Mouse (Mus musculus) thymus, postnatal 4 days (tissue): ENCODE data around the gene Prnp.

ENCODE experiments used
- DNase-seq: peaks from one replicate; pipeline ENCODE4 v3.0.0; 2021

Prnp gene

DNA sequence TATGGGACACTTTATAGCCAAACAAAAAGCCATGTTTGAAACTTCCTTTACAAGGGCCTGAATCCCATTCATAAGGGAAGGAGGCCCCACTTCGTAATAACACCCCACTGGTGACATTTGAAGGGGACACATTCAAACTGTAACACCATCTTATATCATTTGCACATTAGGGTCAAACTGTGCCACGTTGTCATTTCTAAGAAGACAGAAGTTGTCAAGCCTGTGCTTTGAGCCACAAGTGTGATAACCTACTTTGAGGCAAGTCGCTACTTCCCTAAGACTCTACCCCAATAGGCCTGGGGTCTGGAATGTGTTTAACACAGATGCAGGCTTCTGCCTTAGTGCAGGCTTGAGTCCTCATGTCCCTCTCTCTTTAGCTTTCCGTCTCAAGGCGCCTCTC is 2.4 kb upstream of the Prnp start:
- no peak for DNase-seq

DNA sequence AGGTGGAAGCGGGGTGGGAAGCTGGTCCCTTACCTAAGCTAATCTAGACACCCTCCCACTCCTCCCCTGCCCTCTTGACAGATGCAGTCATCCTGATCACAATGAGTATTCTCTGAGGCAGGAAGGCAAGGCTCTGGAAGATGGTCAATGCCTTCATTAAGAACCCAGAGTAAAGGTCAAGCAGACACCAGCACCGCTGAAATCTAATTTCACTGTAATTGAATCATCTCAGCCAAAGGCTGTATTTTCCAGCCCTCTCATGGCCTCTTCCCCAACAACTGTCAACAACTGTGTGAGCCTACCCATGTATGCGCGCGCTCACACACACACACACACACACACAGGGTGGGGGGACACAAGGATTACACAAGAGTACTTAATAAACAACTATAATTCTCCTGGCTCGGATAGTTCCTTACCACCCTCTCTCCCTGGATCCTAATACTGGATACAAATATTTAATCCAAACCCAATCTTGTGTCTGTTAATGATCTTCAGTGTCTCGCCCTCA is 1.3 kb upstream of the Prnp start:
- no peak for DNase-seq

DNA sequence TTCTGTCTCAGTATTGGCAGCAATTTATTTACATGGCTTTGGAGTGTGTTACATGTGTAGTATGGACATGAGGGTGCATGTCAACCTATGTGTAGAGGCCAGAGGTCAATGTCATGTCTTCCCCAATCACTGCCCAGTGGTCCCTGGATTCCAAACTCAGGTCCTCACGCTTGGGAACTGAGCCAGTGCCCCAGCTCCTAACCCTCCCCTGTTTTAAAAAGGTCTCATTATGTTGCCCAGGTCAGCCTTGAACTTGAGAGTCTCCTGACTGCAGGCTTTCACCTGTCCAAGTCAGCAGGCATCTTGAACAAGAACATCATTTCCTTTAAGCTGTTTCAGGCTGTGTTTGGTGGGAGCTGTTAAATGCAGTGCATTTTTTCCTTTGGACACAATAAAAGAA is 822 bp upstream of the Prnp start:
- no peak for DNase-seq

DNA sequence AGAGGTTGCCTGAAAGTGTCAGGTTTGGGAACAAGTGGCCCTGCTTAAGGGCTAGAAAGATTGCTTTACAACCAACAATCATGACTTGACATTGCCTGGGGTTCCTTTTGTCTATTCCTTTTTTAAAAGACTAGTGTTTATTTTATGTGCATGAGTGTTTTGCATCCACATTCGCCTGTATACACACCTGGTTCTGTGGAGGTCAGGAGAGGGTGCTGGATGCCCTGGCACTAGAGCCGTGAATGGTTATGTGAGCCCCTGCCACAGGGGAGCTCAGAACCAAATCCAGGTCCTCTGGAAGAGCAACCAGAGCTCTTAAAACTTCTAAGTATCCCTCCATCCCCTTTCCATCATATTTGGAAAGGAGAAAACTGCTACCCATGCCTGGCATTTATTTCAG is 1.1 kb downstream of the Prnp start:
- no peak for DNase-seq

DNA sequence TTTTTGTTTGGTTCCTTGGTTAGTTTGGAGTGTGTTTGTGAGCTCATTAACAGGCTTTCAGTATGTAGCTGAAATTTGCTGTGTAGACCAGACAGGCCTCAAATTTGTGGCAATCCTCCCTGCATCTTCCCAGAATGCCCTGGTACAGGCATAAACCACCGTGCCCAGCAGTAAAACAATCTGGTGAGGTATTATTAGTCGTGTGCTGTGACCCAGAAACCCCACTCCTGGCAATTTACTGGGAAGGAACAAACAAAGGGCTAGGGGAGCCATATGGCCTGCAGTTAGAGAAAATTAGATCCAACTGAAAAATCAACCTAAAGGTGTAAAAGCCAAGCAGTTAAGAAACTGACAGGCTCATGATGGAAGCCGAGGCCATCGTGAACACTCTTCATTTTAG is 1.6 kb downstream of the Prnp start:
- no peak for DNase-seq

DNA sequence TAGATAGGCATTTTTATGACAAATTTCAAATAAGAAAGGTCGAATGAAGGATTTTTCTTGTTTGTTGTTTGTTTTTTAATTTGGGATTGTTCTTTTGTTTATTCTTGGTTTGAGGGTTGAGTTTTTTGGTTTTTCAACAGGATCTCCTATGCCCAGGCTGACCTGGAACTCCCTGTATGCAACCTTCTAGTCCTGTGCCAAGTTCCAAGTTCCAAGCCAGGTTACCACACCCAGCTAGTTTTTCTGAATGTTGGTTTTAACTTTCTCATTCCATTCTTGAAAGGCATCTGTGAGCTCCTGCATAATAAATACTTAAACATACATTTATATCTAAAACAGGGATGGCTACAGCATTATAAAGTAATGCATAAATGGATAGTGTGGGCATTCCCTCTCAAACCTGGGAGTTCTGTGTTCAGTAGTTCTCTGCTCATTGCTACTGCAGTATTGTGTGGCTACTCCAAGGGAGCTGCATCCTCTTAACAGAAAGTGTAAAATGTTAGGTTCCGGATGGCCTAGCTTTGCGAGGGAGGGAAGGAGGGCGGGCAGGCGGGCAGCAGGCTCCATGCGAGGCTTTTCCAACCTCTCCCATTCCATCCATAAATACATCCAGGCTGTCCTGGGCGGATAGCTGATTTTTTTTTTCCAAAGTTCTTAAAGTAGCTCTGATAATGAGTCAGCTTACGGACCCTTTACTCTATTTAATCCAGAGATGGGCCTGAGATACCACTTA is 3.0 kb downstream of the Prnp start:
- DNase-seq: no peak

DNA sequence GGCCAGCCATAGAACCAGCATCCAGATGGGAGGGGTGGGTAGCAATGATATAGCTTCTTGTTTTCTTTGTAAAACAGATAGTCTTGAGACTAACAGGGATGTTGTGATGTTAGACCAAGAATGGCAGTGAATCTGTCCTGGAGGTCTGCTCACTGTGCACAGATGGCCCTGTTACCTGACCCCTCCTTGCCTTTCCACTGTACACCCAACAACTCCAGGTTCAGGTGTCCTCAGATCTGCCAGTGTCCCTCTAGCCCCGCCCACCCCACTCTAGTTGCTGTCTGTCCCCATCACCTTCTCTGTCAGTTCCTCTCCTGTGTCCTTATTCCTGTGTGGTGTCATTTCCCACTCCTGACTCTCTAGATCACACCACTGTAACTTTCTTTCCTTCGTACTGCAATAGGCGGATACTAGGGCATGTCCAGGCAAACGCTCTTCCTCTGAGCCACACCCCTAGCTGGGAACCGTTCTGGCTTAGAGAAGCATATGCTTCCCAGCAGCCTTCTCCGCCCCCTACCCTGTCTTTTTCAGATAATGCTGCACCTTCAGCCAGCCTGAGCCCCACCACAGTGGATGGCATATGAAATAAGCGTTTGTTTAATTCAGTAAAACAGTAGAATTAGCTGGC is 22.7 kb downstream of the Prnp start:
- DNase-seq: no peak

DNA sequence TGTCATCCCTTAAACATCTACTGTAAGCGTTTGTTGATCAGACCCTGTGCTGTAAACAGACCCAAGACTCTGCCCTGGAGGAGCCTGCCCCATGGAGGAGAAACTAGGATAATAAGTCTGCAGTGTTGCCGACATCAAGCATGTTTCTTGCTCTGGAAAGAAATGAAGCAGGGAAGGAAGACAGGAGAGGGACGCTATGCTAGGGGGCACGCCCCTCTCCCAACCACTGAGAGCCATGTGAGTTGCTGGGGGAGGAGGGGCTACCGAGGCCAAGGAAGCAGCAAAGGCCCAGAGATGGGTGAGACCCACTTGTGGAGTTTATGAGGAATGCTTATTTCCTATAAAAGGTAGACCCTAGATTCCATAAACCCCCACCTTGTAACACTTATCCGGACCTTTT is 23.3 kb downstream of the Prnp start:
- no peak for DNase-seq

DNA sequence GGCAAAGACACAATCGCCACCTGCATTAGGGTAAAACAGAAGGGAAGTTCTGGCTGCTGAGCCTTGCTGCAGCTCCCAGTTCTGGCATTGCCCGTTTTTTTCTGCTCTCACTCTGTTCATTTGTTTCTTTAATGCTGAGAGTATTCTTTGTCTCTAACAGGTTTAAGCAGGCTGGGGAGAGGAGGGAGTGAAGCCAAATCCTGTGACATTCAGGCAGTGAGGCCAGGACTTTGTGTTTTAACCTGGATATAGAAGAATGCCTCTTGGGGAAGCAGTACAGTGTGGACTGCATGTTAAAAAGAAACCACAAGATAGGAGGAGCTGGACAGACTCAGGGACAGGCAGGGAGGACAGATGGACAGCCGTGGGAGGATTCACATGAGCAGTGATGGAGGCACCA is 23.9 kb downstream of the Prnp start:
- no peak for DNase-seq

DNA sequence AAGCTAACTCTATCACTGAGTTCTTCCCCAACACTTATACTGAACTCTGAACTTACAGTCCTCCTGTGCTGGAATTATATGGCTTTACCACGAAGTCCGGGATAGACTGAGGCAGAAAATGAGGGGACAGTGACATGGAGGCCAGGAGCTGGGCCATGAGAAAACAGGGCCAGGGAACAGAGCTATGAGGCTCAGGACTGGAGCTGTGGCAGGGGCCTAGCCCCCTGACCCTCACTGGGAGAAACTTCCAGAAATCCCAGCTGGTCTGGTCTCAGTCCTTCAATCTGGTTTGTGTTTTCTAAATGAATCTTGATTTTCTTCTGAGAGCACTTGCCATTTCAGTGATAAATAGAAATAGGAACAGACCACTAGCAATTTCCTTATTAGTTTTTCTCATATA is 24.5 kb downstream of the Prnp start:
- DNase-seq: no peak

DNA sequence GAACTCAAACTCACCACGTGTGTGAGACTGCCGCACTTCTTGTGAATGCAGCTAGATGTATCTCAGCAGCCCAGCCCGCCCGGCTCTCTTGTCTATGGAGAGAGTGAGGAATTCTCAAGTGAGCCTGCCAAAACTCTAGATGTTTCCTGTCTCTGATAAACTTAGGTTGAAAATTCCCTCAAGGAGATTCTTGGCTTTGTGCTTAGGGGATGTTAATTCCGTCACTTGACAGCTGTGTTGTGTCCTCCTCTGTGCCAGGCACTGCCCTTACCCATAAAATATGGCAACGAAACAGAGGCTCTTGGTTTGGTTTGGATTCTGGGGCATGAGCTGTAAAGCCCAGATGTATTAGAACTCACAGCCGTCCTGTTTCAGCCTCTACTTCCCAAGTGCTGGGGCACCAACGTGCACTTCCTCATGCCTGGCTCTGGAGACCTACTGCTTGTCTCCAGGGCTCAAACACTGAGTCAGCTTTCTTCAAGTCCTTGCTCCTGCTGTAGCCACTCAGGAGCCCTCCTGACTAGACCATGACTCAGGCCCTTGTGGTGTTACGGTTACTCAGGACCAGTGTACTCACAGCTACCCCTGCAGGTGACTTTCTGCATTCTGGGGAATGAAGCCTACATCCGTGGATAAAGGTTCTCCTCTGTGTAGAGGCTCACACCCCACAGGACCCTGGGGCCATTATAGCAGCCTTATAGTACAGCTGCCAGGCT is 25.8 kb downstream of the Prnp start:
- peak; percentile 48 for DNase-seq

DNA sequence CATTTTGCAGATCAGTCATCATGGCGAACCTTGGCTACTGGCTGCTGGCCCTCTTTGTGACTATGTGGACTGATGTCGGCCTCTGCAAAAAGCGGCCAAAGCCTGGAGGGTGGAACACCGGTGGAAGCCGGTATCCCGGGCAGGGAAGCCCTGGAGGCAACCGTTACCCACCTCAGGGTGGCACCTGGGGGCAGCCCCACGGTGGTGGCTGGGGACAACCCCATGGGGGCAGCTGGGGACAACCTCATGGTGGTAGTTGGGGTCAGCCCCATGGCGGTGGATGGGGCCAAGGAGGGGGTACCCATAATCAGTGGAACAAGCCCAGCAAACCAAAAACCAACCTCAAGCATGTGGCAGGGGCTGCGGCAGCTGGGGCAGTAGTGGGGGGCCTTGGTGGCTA is 26.7 kb downstream of the Prnp start:
- no peak for DNase-seq

DNA sequence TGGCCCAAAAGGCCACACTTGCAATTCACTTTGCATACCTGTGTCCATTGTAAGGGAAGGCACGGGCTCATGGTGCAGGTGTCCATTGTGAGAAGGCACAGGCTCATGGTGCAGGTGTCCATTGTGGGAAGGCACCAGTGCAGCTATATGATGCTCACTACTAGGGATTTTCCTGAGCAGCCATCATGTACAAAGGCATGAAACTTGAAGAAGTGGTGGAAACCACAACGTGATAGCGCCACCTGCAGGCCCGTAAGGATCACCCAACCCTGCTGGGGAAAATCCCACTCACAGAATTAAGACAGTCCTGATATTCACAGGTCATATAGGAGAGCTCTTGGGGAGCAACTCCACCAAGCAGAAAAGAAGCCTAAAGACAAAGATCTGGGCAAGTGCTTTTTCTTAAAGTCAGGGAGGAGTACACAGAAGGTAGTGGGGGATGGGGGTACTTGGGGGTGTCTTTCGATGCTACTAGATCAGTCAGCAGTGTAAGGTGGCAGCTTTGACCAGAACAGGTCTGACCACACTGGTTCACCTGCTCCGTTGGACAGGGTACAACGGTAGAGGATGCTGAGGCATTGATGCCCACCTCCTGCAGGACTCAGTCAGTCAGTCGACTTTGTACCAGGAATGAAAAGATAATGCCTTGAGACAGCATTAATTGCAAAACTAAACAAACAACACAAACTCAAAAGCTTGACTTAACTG is 29.8 kb downstream of the Prnp start:
- peak; percentile 68 for DNase-seq

DNA sequence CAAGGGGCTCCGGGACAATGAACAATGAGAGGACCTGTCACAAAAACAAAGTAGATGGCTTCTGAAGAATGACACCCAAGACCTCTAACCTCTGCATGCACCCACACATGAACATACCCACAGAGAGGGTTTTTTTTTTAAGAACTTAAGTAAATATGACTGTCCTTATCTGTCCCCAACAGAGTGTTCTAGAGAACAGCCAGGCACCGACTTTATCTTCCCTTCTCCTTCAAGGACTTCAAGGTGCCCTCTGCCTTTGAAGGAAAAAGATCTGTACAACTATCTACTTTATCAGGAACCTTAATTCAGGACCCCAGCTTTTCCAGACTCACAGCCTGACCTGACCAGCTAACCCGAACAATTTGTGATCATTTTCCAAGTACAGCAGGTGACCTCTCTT is 30.8 kb downstream of the Prnp start:
- DNase-seq: no peak

DNA sequence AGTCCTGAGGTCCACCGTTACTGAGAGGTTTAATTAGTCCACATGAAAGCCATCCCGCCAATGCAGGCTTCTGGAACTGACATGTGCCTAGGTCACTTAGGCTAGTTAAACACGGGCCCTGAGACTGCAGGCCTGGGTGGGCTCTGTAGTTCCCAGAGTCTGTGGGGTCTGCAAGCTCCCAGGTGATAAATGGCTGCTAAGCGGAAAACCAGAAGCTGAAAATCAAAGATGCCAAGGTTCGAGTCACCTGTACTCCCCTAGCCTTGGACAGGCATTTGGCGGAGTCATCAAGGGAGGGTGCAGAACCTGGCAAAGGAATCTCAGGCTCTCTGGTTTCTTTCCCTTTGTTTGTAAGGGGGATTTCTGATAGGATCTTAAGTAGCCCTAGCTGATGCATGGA is 31.8 kb downstream of the Prnp start:
- DNase-seq: no peak

DNA sequence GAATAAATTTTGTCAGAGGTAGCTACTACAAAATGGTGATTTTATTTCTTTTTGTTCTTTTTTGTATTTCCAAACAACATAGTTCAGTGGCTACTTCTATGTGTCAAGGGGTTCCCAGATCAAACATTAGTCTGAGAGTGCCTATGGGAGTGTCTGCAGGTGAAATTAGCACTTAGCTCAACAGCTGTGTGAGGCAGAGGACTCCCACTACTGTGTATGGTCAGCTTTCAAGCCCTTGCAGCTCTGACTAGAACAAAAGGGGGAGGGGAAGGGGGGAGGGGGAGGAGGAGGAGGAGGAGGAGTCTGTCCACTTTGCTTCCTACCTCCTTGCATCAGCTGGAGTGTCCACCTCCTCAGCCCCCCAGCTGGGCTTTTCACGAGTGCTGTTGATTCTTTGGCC is 34.6 kb downstream of the Prnp start:
- DNase-seq: no peak

DNA sequence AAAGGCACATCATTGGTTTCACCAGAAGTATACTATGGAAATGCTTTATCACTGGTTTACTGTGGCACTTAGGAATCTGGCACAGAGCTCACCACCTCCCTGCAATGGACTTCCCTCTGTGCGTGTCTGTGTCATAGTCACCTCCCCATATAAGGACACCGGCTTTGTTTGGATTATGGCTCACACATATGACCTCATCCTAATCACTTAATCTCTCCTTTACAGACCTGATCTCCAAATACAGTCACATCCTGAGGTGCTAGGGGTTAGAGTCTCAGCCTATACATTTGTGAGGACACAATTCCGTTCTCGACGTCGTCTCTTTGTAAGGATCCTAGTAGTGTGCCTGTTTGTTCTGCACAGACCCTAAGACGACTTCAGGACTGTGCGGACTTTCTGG is 35.5 kb downstream of the Prnp start:
- DNase-seq: no peak

DNA sequence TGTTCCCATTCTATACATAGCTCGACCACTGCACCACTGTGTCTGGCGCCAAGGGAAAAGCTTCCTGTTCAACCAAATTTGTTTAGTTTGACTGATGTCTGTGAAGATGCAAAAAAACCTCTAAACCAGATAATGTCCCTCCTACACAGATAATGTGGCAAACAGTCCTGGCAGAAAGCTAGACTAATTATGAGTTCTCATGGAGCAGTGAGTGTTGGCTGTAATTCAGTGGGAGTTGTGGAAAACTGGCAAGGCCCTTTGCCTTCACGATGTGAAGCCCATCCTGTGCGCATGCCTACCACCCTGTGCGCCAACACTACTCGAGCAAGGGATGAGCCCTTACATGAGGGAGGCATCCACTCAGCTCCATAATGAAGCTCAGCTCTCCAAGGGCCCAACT is 36.0 kb downstream of the Prnp start:
- no peak for DNase-seq

DNA sequence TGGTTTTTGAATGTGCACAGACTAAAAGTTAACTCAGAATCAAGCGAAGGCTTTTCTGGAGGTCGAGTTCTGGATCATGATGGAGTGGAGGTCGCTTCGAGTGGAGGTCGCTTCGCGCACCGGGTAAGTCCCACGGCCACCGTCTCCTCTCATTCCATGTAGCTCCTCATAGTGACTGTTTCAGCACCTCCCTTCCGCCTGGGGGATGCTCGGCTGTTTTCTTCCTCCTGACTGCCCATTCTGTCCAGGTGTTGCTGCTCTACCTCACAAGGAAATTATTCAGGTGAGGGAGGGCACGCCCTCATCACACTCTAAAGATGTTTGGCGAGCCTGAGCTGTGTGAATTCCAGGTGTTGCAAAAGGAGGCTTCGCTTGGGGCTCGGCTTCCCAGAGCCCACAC is 36.6 kb downstream of the Prnp start:
- DNase-seq: no peak

DNA sequence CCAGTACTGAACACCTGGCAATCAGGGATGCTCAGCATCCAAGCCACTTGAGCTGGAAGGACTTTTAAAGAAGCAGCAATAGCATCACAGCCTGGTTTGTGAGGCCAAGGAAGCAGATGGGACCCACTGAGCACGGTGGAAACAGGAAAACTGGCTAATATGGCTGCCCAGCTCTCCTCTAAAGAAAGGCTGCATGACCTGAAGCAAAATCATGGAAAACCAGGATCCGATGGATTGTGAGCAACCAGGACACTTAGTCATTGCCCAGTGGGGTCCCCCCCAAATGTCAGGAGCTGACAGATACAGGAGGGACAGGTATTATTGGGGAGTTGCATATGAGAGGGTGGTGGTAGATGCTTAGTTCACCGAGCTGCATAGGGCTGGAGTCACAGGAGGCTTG is 38.4 kb downstream of the Prnp start:
- no peak for DNase-seq

DNA sequence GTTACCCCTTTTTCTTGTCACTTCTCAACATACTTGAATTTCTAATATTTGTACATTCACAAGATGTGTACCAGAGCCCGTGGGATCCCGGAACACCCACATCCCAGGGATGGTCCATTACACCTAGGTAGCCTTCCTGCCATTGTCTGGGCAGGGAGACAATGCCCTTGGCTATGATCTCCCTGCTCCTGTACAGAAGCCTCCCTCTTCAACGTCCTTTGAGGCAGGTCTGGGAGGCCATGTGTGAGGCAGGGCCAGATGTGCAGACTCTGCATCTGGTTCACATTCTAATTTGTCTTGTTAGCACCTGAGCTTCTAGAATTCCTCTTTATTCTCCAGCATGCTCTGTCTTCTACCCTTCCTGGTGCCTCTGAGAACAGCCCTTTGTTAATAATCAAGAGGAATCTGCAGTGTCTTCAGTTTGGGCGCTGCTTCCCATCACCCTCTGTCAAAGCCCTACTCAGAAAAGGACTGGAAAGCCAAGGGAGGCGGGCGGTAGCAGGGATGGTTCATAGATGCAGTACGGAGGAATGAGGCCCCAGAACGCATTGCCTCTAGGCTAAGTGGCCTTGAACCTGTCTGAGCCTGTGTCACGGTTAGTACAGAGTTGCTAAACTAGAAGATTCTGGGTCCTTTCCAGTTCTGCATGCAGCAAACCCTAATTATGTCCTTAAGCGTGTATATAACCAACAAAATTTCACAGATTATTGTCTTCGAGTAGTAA is 39.4 kb downstream of the Prnp start:
- no peak for DNase-seq

DNA sequence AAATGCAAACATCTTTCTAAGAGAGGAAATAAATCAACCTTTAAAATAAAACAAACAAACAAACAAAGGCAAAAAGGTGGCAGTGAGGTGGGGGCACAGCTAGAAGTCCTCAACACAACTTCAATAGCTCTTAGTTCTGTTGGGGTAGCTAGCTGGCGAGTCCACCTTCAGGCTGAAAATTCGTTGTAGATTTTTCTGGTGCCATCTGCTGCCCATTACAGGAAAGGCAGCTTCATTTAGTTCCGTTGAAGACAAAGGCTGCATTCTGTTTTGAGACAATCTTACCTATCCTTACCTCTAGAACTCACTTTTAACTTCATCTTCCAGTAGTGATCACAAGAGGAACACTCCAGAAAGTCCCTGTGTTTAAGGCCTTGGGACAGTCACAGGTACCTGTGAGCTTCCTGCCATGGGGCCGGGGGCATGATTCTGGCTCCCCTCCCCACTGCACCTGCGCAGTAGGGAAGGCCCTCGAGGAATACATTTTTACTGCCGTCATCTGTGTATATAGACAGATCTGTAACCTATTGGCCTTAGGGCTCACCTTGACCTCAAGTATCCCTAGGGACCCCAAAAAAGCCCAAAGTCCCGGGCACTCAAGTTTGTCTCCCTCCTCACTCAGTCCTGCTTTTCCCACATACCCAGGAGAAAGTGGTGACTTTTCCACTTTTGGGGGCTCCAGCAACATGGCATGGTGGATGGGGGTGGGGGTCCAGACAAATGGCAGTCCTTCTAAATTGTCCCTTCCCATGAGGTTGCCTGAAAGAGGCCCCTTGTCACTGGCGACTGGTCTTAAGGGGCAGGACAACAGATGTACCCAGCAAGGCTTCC is 40.3 kb downstream of the Prnp start:
- DNase-seq: peak; percentile 67
